Mouse (Mus musculus) ES-CJ7 (cell line): Measurements from ENCODE around the gene Pcbp1.
"Not testable (repeated sequence)": the region's sequence is repeated elsewhere in the genome, so short reads cannot be mapped to it uniquely, and the experiment has no call there.

Experiments
- DNase-seq: peaks from one replicate; pipeline ENCODE4 v3.0.0; 2011; ENCODE audit warnings: low read depth, low spot score

The Pcbp1 gene

DNA sequence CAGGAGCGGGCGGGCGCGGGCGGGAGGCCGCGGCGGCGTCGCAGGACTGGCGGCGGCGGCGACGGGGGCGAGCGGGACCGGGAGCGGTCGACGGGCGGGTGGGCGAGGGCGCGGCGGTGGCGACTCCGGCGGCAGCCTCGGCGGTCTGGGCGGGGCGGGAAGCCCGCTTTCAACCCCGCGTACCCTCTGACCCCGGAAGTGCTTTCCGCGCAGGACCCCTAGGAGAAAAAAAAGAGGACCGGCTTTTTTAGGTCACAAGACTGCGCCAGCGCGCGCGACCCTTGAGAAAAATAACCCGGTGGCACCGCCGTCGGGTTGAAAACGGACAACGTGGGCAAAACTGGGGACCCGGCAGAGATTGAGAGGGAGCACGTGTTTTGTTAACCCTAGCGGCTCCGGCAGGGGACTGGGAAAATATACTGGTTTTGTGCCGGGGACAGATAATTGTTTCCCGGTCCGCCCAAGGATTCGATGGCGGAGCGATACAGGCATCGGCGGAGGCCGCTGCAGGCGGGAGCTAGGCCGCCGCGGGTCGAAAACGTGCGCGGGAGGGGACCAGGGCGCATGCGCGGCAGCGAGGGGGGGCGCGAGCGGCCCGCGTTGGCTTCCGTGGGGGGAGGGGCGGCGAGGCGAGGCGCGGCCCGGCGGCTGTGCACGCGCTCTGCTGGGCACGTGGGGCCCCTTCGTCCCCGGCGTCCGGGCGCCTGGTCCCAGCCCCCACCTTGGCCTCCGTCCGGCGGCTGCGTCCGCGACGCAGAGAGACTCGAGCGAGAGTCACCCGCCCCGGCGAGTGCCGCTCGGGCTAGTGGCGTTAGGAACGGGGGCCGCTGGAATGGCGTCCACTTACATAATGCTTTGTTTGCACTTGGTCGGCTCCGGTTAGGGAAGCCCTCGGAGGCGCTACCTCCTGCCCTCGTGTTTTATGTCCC, at the start of gene Pcbp1:
TSS of gene Pcbp1 (minus strand) at position 290 of the 929 bp plus-strand sequence.
- DNase-seq: peak; percentile 95

DNA sequence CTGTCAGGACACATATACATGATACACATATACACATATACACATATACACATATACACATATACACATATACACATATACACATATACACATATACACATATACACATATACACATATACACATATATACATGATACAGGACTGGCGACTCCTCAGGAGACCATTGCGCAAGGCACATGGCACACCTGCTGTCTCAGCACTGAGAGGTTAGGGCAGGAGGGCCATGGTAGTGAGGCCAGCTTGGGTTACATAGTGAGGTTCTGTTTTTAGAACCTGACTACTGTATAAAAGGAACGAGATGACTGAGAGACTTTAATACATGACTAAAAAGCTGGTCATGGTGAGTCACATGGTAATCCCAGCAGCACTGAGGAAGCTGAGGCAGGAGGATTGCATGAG, 48.4 kb upstream of the Pcbp1 start:
- no peak for DNase-seq

DNA sequence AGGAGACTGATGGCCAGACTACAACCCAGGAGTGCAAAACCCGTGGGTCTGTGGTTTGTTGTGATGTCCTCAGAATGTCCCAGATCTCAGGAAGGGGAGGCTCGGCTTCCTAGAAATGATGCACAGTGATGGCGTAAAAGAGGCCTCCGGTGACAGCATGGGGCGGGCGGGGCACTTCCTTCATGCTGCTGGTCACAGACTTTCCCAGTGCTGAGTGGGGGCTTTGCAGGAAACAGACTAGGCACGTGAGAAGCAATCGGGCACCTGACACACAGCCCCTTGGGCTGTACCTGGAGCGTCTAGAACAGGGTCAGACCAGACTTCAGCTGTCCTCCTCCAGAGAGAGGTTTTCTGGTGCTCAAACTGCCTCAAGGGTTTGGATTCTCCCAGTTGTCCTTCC, 44.7 kb upstream of the Pcbp1 start:
- peak; percentile 51 for DNase-seq

DNA sequence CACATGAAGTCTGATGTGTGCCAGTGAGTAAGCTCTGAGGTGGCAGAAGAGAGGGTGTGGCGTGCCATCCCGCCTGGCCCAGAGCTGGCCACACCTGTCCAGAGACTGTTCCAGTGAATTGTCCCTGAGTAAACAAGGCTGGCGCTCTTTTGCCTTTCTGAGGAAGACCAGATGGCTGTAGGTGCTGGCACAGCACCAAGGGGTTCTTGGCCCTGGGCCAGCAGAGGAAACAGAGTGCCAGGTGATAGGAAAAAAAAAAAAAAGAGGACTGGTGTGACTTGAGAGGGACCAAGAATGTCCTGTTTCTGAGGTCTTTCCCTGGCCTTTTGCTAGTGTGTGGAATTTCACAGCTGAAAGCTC, 43.3 kb upstream of the Pcbp1 start:
- DNase-seq: no peak

DNA sequence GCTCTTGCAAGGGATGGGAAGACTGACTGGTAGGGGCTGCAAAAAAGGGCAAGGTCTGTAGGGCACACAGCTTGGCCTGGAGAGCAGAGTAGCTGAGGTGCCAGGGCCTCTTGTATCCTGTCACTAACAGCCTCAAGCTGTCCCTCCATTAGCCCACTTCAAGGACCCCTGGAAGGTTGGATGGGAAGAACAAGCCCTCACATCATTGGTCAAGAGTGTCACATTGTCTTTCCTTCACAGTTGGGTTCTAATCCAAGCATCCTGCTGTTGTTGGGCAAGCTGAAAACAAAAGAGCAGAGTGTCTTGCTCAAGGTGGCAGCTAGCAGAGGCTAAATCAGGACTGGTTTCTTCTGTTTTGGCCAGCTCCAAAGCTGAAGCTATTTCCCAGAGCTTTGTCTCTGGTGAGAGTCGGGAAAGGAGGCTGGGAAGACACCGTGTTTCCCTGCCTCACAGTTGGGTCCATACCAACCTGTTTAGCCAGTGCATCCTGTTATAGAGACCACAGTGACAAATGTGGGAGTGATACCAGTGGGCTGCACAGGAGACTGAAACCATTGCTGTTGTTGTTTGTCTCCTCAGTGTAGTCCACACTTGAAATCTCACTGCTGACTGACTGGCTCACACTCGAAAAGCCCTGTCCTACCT, 42.8 kb upstream of the Pcbp1 start:
- no peak for DNase-seq

DNA sequence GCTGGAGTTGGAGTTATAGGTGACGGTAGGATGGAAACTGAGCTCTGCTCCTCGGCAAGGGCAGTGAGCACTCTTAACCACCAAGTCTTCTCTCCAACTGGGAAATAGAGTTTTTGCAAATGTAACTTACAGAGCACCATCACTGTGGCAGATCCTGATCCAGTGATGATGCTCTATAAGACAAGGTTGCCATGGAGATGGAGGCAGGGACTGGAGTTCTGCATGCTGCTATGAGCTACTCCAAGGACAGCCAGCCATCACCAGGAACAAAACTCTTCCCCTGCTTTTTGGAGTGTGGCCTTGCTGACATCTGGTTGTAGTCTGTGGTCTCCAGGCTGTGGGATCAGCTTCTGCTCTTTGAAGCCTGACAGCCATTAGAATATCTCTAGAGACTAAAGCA, 39.7 kb upstream of the Pcbp1 start:
- no peak for DNase-seq

DNA sequence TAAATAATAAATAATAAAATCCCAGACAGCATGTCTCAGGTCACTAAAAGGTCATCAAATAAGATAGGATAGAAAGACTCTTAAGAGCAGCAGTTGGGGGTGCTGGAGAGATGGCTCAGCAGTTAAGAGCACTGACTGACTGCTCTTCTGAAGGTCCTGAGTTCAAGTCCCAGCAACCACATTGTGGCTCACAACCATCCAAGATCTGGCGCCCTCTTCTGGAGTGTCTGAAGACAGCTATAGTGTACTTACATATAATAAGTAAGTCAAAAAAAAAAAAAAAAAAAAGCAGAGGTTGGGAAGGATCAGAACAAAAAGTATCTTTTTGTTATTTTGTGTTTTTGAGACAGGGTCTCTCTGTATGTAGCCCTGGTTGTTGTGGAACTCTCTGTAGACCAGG, 31.1 kb upstream of the Pcbp1 start:
- not testable (repeated sequence) for DNase-seq

DNA sequence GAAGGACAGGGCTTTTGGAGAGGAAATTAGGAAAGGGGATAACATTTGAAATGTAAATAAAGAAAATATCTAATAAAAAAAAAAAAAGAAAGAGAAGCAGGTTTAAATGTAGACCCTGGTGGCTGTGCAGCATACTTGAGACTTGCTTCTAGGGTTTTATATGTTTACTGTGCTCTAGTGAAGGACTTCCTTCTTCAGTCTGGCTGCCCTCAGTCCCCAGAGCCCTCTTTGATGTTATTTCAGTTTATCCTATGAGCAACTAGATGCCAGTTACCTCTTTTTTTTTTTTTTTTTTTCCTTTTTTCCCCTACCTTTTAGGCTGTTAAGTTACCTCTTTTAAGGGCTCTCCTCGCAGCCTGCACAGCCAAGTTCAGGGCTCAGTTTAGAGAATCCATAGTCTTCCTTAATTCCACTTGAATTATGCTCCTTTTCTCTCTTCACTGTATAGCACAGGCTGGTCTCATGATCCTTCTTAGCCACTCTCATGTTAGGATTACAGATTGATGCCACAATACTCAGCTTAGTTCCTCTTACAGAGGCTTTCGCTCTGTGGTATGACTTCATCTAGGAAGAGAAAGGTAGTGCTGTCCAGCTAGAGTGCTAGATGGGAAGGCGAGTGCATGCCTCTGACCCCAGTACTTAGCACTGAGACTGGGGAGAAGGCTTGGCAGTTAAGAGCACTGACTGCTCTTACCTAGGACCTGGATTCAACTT, 30.4 kb upstream of the Pcbp1 start:
- DNase-seq: no peak

DNA sequence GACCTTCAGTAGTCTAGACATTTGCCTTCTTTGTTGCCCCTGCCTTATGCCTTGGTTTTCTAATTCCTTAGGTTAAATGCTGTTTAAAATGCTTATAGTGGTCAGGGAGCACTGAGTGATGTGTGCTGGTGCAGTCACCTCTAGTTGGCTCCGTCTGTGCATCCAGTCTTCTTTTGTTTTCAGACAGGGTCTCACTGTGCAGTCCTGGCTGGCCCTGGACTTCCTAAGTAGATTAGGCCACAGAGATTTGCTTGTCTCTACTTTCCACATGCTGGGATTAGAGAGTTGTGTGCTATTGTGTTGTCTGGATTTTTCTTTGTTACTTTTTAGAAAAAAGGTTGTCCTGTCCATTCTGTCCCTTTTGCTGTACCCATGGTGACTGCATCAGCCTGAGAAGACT, 24.5 kb upstream of the Pcbp1 start:
- DNase-seq: no peak

DNA sequence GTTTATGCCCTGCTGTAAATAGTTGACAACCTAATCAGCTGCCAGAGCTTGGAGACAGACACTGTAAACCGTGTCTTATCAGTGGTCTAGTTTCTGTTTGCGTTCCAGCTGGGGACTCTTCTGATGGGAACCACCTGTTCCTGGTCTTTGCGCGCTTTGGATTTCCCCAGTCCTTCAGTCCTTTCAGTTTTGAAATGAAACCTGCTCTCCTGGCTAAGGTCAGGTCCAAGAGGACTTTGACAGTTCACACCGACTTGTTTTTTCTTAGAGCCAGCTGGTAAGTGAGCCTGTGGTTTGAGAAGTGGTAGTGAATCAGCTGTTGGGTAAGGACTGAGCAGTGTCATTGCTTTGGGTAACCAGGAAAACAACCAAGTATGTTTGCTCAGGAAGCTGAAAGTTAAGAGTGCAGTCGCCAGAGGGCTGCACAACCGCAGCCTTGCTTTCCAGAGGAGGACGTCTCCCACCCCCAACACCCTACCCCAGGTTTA, 21.8 kb upstream of the Pcbp1 start:
- DNase-seq: no peak

DNA sequence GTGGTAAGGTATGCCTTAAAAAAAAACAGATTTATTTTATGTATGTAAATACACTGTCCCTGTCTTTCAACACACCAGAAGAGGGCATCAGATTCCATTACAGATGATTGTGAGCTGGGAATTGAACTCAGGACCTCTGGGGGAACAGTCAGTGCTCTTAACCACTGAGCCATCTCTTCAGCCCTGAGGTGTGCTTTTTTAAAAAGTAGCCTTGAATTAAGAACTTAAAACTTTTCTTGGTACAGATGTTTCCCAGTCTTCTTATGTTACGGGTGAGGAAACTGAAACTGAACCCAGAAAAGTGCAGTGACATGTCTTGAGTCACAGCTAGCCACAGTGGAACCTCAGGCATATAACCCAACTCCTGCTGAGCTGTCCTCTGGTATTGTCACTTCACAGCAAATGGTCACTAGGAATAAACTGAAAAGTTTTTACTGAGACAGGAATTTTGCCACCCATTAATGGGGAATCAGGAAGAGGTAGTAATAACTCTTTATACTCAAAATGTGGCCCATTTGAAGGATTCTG, 21.2 kb upstream of the Pcbp1 start:
- no peak for DNase-seq

DNA sequence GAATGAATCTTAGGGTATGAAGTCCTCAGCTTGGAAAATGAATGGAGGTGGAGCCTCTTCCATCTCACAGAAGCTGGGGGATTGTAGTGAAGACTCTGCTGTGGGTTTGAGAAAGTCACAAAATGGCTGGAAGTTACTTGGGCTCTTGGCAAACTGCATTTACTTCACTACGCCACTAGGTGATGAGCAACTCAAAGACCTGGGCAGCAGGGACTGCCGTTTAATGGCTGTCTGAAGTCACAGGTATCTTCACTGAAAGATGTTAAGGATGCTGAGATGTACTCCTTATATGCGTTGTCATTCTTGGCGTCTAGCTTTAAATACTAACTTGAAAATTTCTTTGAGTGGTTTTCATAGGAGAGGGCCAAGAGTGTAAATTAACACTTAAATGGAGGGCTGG, 19.1 kb upstream of the Pcbp1 start:
- peak; percentile 85 for DNase-seq

DNA sequence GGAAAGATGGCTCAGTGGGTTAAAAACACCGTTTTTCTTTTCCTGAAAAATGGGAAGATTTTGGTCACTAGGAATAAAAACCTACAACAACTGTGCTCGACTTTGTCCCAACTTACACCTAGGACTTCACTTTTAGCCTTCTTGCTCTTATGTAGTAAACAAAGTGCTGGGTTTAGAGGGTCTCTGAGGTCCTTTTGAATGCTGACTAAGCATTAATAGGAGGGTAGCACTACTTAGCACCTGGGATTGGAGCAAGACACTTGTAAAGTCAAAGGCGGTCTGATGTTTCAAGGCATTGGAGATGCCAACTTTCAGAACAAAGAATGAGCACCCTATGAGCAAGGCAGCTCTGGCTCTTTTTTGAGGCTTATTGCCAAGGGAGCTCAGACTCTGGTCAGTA, 17.7 kb upstream of the Pcbp1 start:
- DNase-seq: no peak

DNA sequence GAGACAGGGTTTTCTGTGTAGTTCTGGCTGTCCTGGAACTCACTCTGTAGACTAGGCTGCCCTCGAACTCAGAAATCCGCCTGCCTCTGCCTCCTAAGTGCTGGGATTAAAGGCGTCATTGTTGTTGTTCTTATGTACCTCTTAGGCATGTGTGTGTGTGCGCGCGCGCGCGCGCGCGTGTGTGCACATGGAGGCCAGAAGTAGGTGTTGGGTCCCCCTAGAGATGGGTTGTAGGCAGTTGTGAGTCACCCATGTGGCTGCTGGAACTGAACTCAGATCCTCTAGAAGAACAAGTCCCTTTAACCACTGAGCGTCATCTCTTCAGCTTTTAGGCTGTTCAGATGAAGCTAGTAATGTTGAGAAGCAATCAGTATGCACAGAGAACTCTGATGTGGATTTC, 16.9 kb upstream of the Pcbp1 start:
- peak; percentile 56 for DNase-seq

DNA sequence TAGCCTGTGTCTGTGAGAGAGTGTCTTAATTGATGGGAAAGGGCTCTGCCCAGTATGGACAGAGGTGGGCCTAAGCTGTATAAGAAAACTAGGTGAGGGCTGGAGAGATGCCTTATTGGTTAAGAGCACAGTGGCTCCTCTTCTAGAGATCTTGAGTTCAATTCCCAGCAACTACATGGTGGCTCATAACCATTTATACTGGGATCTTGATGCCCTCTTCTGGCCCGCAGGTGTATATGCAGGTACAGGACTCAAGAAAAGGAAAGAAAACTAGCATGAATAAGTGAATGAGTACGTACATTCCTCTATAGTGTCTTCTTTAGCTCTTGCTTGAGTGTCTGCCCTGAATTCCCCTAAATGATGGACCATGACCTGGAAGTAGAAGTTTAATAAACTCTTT, 15.5 kb upstream of the Pcbp1 start:
- DNase-seq: peak; percentile 74

DNA sequence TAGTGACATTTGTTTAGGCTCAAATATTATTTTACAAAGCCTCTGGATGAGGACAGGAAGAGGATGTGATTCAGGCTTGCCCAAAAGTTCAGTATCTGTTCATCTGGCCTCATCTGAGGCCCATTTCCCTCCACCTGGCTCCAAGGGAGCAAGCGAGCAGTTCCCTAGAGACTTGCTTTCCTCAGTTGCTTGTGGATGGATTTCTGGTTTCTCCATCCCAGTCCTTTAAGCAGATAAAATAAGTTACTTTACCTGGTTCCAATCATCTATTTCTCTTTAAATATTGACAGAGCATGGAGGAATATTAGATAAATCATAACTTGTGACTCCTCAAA, 2.3 kb upstream of the Pcbp1 start:
- DNase-seq: no peak

DNA sequence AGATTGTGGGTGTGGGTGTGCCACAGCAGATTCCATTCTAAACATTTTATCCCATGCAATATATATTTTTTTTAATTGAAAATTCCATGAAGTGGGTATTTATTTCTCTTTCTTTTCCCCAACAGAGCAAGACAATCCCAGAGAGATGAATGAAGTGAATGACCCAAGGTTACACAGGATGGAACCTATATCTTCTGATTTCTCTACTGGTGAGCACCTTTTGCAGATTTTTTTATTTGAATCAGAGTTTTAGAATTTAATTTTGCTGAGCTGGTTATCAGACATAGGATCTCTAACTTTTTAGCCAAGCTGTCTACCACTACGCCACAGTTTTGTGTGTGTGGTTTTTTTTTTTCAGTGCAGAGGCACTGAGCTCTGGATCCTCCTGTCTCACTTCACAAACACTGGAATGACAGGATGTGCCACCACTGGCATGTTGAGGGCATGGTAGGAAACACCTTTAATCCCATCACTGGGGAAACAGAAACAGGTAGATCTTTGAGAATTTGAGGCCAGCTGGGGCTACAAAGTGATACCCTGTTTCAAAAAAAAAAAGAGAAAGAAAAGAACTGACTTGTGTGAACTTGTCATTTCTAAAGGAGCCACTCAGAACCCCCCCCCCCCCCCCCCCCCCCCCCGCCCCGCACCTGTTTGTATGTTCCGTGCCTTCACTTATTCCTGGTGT, 1.8 kb upstream of the Pcbp1 start:
- peak; percentile 40 for DNase-seq

DNA sequence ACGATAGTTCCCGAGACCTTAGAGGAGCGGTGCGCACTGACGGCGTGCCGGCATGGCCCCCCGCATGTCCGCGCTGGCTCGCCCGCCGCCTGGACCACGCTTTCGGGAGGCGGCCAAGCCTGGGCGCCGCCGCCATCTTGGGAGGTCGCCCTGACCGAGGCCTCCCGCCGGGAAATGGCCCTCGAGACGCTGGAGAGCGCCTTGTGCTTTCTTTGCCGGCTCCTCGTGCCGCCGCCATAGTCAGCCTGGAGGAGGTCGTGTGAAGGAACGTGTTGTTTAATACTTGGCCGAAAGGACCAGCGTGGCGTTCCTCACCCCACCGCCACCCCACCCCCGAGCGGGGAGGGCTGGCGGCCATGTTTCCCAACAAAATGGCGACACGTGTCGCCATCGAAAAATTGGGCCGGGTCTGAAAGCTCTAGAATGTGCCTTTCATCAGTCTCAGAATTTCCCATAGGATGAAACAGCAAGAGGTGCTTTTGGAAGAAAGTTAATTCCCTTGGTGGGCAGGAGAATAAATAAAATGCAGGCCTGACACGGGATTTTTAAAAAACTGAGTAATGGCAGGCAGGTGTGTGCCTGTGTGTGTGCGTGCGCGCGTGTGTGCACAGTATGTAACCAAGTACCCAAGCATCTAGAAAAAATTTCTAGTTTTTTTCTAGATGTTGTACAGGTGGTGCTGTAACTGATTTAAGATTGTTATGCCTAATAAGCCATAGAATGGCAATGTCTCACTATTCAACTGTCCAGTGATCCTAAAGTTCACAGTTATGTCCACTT, 1.0 kb upstream of the Pcbp1 start:
- peak; percentile 60 for DNase-seq

DNA sequence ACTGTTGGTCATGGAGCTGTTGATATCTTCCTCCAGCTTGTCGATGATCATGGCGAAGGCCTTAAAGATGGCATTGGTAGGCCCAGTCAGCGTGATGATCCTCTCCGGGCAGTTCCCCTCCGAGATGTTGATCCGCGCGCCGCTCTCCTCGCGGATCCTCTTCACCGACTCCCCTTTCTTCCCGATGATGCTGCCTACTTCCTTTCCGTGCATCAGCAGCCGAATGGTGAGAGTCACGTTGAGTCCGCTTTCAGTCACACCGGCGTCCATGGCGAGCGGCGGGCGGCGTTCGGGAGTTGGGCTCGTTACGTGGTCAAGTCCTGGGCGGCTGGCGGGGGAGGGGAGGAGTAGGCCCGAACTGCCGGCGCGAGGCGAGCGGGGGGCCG, 482 bp downstream of the Pcbp1 start:
- DNase-seq: peak; percentile 67

DNA sequence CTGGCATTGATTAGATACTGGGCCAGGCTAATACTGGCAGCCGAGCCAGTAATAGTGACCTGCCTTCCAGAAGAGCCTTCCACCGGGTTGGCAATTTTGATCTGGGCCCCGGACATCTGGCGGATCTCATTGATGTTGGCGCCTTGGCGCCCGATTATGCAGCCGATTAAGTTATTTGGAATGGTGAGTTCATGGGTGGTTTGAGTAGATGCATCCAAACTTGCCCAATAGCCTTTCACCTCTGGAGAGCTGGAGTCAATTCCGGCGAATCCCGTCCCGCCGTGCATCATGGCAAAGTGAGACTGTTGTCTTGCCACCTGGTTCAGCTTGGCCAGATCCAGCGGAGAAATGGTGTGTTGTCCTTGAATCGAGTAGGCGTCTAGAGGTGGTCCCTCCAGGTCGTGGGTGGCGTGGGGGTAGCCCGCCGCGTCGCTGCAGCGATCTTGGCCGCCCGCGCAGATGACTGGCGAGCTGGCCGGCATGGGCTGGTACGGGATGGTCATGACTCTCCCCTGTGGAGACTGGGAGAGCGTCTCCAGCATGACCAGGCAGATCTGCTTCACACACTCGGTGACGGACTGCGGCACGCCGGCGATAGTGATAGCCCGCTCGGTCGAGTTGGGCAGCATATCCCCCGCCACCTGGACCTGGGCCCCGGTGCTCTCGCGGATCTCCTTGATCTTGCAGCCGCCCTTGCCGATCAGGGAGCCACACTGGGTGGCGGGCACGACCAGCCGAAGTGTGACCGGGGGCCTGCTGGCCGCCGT, 1.1 kb downstream of the Pcbp1 start:
- DNase-seq: peak; percentile 62
